Mouse (Mus musculus) ES-E14 (cell line): ENCODE data around the gene Tfrc.

ENCODE experiments used
- CHD2 ChIP-seq: IDR thresholded peaks from 2 replicates; pipeline ENCODE4 v1.6.1; 2014; ENCODE audit warnings: mild to moderate bottlenecking, low read depth, low read length, inconsistent platforms
- HCFC1 ChIP-seq: IDR thresholded peaks from 2 replicates; pipeline ENCODE4 v1.6.1; 2012; ENCODE audit warnings: low read length, inconsistent platforms, borderline replicate concordance; ENCODE audit not compliant: insufficient read depth
- MAFK ChIP-seq: IDR thresholded peaks from 2 replicates; pipeline ENCODE4 v1.6.1; 2014; ENCODE audit warnings: mild to moderate bottlenecking, low read depth, low read length, inconsistent platforms; ENCODE audit not compliant: insufficient read depth
- ZC3H11A ChIP-seq: IDR thresholded peaks from 2 replicates; pipeline ENCODE4 v1.6.1; 2012; ENCODE audit warnings: low read depth, mild to moderate bottlenecking, inconsistent platforms, low read length, borderline replicate concordance
- ZNF384 ChIP-seq: IDR thresholded peaks from 2 replicates; pipeline ENCODE4 v1.6.1; 2012; ENCODE audit warnings: low read depth, low read length, inconsistent platforms

GRCm38 (mm10) chr16:32661493-32661921 is 52.8 kb downstream of the Tfrc start:
- TF ChIP-seq ZC3H11A (no peak), ZNF384 (no peak), HCFC1 (no peak), MAFK (no peak), CHD2 (no peak)
